Comparison of ENCODE assay signal across 8 mouse cellular contexts in genomic region chr10:128895437-128895836, GRCm38 (mm10). TPM values are rescaled to one million over a fixed set of nuclear protein-coding genes. Genes with fewer than 3 reads are reported as not detected.
DNase-seq lines count a peak whose midpoint lies in the region; ATAC-seq and TF ChIP-seq lines count a peak whose summit lies in the region.

No protein-coding gene starts in this region.

- peak overlapping the region; percentile 1 to 44; a peak in 3 of 4 replicates for H3K4me3 ChIP-seq in ES-E14 (ENCODE audit: insufficient read depth in 1 of 2, low read depth in 1 of 2, low read length in 2 of 2, poor library complexity in 1 of 2, severe bottlenecking in 1 of 2)
- no peak overlapping the region for H3K4me3 ChIP-seq in forebrain, embryonic 12.5 days (replicated peaks)
- H3K4me3 ChIP-seq in hindbrain, embryonic 11.5 days (ENCODE audit: low read depth, low read length), result no peak overlapping the region
- H3K4me3 ChIP-seq in layer of hippocampus, adult 2 months, result peak overlapping the region; percentile 34
- no peak overlapping the region for H3K4me3 ChIP-seq in lung, embryonic 14.5 days (ENCODE audit: low read depth, low read length)

- TF ChIP-seq CTCF in layer of hippocampus, adult 2 months (conservative IDR thresholded peaks at IDR 0.05), result peak; percentile 88
- TF ChIP-seq CTCF in lung, embryonic 14.5 days (IDR thresholded peaks at IDR 0.05; ENCODE audit: low read depth), result peak; percentile 82

- H3K9ac ChIP-seq in ES-E14 (ENCODE audit: insufficient read depth, low read depth, low read length, poor library complexity, severe bottlenecking), result no peak overlapping the region
- no peak overlapping the region for H3K9ac ChIP-seq in forebrain, embryonic 12.5 days
- H3K9ac ChIP-seq in hindbrain, embryonic 11.5 days (ENCODE audit: low read depth, low read length), result no peak overlapping the region
- H3K9ac ChIP-seq in lung, embryonic 14.5 days, result no peak overlapping the region

- peaks cover 0 to 8% of the 10 kb centered on the region in 2 experiments; a peak in 2 of 4 replicates for H3K4me1 ChIP-seq in ES-E14 (ENCODE audit: control insufficient read depth in 2 of 2, insufficient read depth in 2 of 2, low read length in 2 of 2, poor library complexity in 1 of 2)
- H3K4me1 ChIP-seq in forebrain, embryonic 12.5 days, result peaks cover 23% of the 10 kb centered on the region
- 0 out of 2 replicates have a peak, but pooled peaks cover under 1% of the 10 kb centered on the region for H3K4me1 ChIP-seq in hindbrain, embryonic 11.5 days (replicated peaks; ENCODE audit: control insufficient read depth, insufficient read depth, low read length)
- H3K4me1 ChIP-seq in lung, embryonic 14.5 days (ENCODE audit: insufficient read depth), result peaks cover 5% of the 10 kb centered on the region

- no peaks in the 10 kb centered on the region for H3K36me3 ChIP-seq in ES-E14 (ENCODE audit: control insufficient read depth, insufficient read depth, low read length, poor library complexity, severe bottlenecking)
- H3K36me3 ChIP-seq in forebrain, embryonic 12.5 days (replicated peaks), result no peaks in the 10 kb centered on the region
- no peaks in the 10 kb centered on the region for H3K36me3 ChIP-seq in hindbrain, embryonic 11.5 days (ENCODE audit: control insufficient read depth, insufficient read depth, low read length)
- no peaks in the 10 kb centered on the region for H3K36me3 ChIP-seq in lung, embryonic 14.5 days (ENCODE audit: insufficient read depth)

- peaks cover 25% of the 10 kb centered on the region for H3K27me3 ChIP-seq in forebrain, embryonic 12.5 days
- peaks cover 12% of the 10 kb centered on the region for H3K27me3 ChIP-seq in hindbrain, embryonic 11.5 days (ENCODE audit: control insufficient read depth, insufficient read depth, low read length)
- H3K27me3 ChIP-seq in lung, embryonic 14.5 days (ENCODE audit: insufficient read depth, low read length), result 0 out of 2 replicates have a peak, but pooled peaks cover 11% of the 10 kb centered on the region

- under 1% methylated on average over 9 of the region's 9 CpGs for WGBS in forebrain, embryonic 12.5 days
- 0% methylated on average over 9 of the region's 9 CpGs for WGBS in hindbrain, embryonic 11.5 days
- under 1% methylated on average over 9 of the region's 9 CpGs for WGBS in lung, embryonic 14.5 days

- H3K27ac ChIP-seq in ES-E14 (ENCODE audit: insufficient read depth, low read depth, low read length, poor library complexity, severe bottlenecking), result no peak overlapping the region
- no peak overlapping the region for H3K27ac ChIP-seq in forebrain, embryonic 12.5 days
- H3K27ac ChIP-seq in hindbrain, embryonic 11.5 days (ENCODE audit: low read depth, low read length), result no peak overlapping the region
- peak overlapping the region; percentile 85 for H3K27ac ChIP-seq in layer of hippocampus, adult 2 months
- H3K27ac ChIP-seq in lung, embryonic 14.5 days (ENCODE audit: low read depth), result no peak overlapping the region

- H3K4me2 ChIP-seq in forebrain, embryonic 12.5 days, result peak overlapping the region; percentile 22
- no peak overlapping the region for H3K4me2 ChIP-seq in hindbrain, embryonic 11.5 days (replicated peaks; ENCODE audit: low read depth, low read length)
- H3K4me2 ChIP-seq in lung, embryonic 14.5 days, result peak overlapping the region; percentile 26; the same call in 1 of the 2 replicates

- peak; percentile 93 for DNase-seq in ES-E14 (ENCODE audit: low read depth, low spot score)
- DNase-seq in c-Kit-positive CD71-positive TER-119-negative erythroid progenitor cells, embryonic 14.5 days (ENCODE audit: low read depth), result peak; percentile 86
- peak; percentile 92 for DNase-seq in hindbrain, embryonic 11.5 days (ENCODE audit: low spot score)
- peak; percentile 78 to 87 for DNase-seq in layer of hippocampus, adult 2 months (ENCODE audit: low spot score in 2 of 2)
- peak; percentile 98 for DNase-seq in lung, embryonic 14.5 days
- peak; percentile 74 for DNase-seq in thymus, postnatal 4 days

- no peak for ATAC-seq in forebrain, embryonic 12.5 days (ENCODE audit: low FRiP score)
- ATAC-seq in hindbrain, embryonic 11.5 days (ENCODE audit: low FRiP score), result no peak
- no peak for ATAC-seq in lung, embryonic 14.5 days (ENCODE audit: insufficient read depth)
- ATAC-seq in neutrophil, adult 5-6 weeks (ENCODE audit: extremely low read depth, insufficient number of reproducible peaks, low FRiP score, poor library complexity, severe bottlenecking), result peak; percentile 78

- H3K9me3 ChIP-seq in ES-E14 (ENCODE audit: control insufficient read depth, insufficient read depth, low read depth, low read length), result no peaks in the 10 kb centered on the region
- no peaks in the 10 kb centered on the region for H3K9me3 ChIP-seq in forebrain, embryonic 12.5 days
- H3K9me3 ChIP-seq in hindbrain, embryonic 11.5 days (ENCODE audit: control insufficient read depth, low read length), result no peaks in the 10 kb centered on the region
- no peaks in the 10 kb centered on the region for H3K9me3 ChIP-seq in lung, embryonic 14.5 days (ENCODE audit: low read depth, low read length)

- in situ Hi-C loops in ES-E14 (cut with MboI; ENCODE audit: low sequenced_read_pairs in 2 of 2, unreplicated experiment in 2 of 2), result loop anchor here in 1 of 2 experiments (10.0 kb wide), 1 partner anchor 161 kb away; no protein-coding TSS in a partner anchor

TF ChIP-seq in ES-E14, 5 proteins besides CTCF, POLR2A, EP300 and RAD21:
- TF ChIP-seq CHD2 (IDR thresholded peaks at IDR 0.05; ENCODE audit: low read depth, low read length), result no peak
- TF ChIP-seq MAFK (IDR thresholded peaks at IDR 0.05; ENCODE audit: insufficient read depth, low read depth, low read length), result 0 out of 2 replicates have a peak, but pooled peaks have one; percentile 17
- TF ChIP-seq ZC3H11A (IDR thresholded peaks at IDR 0.05; ENCODE audit: borderline replicate concordance, low read depth, low read length), result peak; percentile 91
- peak; percentile 42; the same call in 1 of the 2 replicates for TF ChIP-seq HCFC1 (IDR thresholded peaks at IDR 0.05; ENCODE audit: borderline replicate concordance, insufficient read depth, low read length)
- TF ChIP-seq ZNF384 (IDR thresholded peaks at IDR 0.05; ENCODE audit: low read depth, low read length), result no peak

RNA-seq across cellular contexts. Expression of gene Gdf11, which starts 3.9 kb away (rescaled TPM):
- total RNA-seq in ES-E14 (2012; rRNA removed), result 3.1 and 4.6 TPM in 2 replicates
- 9.3 and 9.6 TPM in 2 replicates for polyA plus RNA-seq in forebrain, embryonic 12.5 days (2016; fragmentation: Nextera tagmentation; extraction: Ambion mirVana)
- 10.5 and 11.5 TPM in 2 replicates for polyA plus RNA-seq in hindbrain, embryonic 11.5 days (2014; fragmentation: Nextera tagmentation; extraction: Ambion mirVana)
- 10 to 100 TPM; 20.5 to 21.9 TPM for total RNA-seq in layer of hippocampus, adult 2 months (2021)
- polyA plus RNA-seq in lung, embryonic 14.5 days (2014; fragmentation: Nextera tagmentation; extraction: Ambion mirVana), result 3.5 and 4.5 TPM in 2 replicates
- 19.9 and 22.1 TPM in 2 replicates for total RNA-seq in neutrophil, adult 5-6 weeks (2017)

RNA-seq across cellular contexts. Expression of gene Cd63, which starts 5.4 kb away (rescaled TPM):
- 158 and 226 TPM in 2 replicates for total RNA-seq in ES-E14 (2012; rRNA removed)
- polyA plus RNA-seq in forebrain, embryonic 12.5 days (2016; fragmentation: Nextera tagmentation; extraction: Ambion mirVana), result 129 and 160 TPM in 2 replicates
- polyA plus RNA-seq in hindbrain, embryonic 11.5 days (2014; fragmentation: Nextera tagmentation; extraction: Ambion mirVana), result 215 and 216 TPM in 2 replicates
- 10 to 100 TPM; 71.0 to 81.9 TPM for total RNA-seq in layer of hippocampus, adult 2 months (2021)
- 458 and 459 TPM in 2 replicates for polyA plus RNA-seq in lung, embryonic 14.5 days (2014; fragmentation: Nextera tagmentation; extraction: Ambion mirVana)
- 22.8 and 30.5 TPM in 2 replicates for total RNA-seq in neutrophil, adult 5-6 weeks (2017)

RNA-seq across cellular contexts. Expression of gene Rdh5, which starts 27.3 kb away (rescaled TPM):
- 3.9 and 6.8 TPM in 2 replicates for total RNA-seq in ES-E14 (2012; rRNA removed)
- polyA plus RNA-seq in forebrain, embryonic 12.5 days (2016; fragmentation: Nextera tagmentation; extraction: Ambion mirVana), result 11.3 and 13.3 TPM in 2 replicates
- 11.6 and 12.1 TPM in 2 replicates for polyA plus RNA-seq in hindbrain, embryonic 11.5 days (2014; fragmentation: Nextera tagmentation; extraction: Ambion mirVana)
- total RNA-seq in layer of hippocampus, adult 2 months (2021), result 1 to 10 TPM; 4.3 to 8.4 TPM
- 10.5 and 12.5 TPM in 2 replicates for polyA plus RNA-seq in lung, embryonic 14.5 days (2014; fragmentation: Nextera tagmentation; extraction: Ambion mirVana)
- 7.4 and 9.5 TPM in 2 replicates for total RNA-seq in neutrophil, adult 5-6 weeks (2017)

RNA-seq across cellular contexts. Expression of gene Bloc1s1, which starts 28.4 kb away (rescaled TPM):
- 71.2 and 90.0 TPM in 2 replicates for total RNA-seq in ES-E14 (2012; rRNA removed)
- 183 and 188 TPM in 2 replicates for polyA plus RNA-seq in forebrain, embryonic 12.5 days (2016; fragmentation: Nextera tagmentation; extraction: Ambion mirVana)
- 260 and 269 TPM in 2 replicates for polyA plus RNA-seq in hindbrain, embryonic 11.5 days (2014; fragmentation: Nextera tagmentation; extraction: Ambion mirVana)
- 100 to 1,000 TPM in 1 of 2 experiments, 10 to 100 TPM in 1; 88.5 to 102 TPM for total RNA-seq in layer of hippocampus, adult 2 months (2021)
- 175 and 180 TPM in 2 replicates for polyA plus RNA-seq in lung, embryonic 14.5 days (2014; fragmentation: Nextera tagmentation; extraction: Ambion mirVana)
- total RNA-seq in neutrophil, adult 5-6 weeks (2017), result 58.3 and 85.6 TPM in 2 replicates

RNA-seq across cellular contexts. Expression of gene Itga7, which starts 38.2 kb away (rescaled TPM):
- total RNA-seq in ES-E14 (2012; rRNA removed), result 10.1 and 17.6 TPM in 2 replicates
- 0.46 and 0.73 TPM in 2 replicates for polyA plus RNA-seq in forebrain, embryonic 12.5 days (2016; fragmentation: Nextera tagmentation; extraction: Ambion mirVana)
- 1.7 and 3.0 TPM in 2 replicates for polyA plus RNA-seq in hindbrain, embryonic 11.5 days (2014; fragmentation: Nextera tagmentation; extraction: Ambion mirVana)
- 10 to 100 TPM; 39.5 to 42.9 TPM for total RNA-seq in layer of hippocampus, adult 2 months (2021)
- polyA plus RNA-seq in lung, embryonic 14.5 days (2014; fragmentation: Nextera tagmentation; extraction: Ambion mirVana), result 1.5 and 2.1 TPM in 2 replicates
- 0.25 and 0.35 TPM in 2 replicates for total RNA-seq in neutrophil, adult 5-6 weeks (2017)

Comparison
In these comparisons a context has a peak if more than half of its experiments do, and no peak if none do; other contexts are left out.
1. H3K4me3 ChIP-seq: peak in ES-E14 (2 of 2) and layer of hippocampus, adult 2 months (single experiment); none in forebrain, embryonic 12.5 days (single experiment), hindbrain, embryonic 11.5 days (single experiment) and lung, embryonic 14.5 days (single experiment).
2. Peak in every context shown above with its lines, with median percentiles within 50 percentile points of each other: DNase-seq.